ENCODE assay signal across 29 mouse cellular contexts in the genomic region with DNA sequence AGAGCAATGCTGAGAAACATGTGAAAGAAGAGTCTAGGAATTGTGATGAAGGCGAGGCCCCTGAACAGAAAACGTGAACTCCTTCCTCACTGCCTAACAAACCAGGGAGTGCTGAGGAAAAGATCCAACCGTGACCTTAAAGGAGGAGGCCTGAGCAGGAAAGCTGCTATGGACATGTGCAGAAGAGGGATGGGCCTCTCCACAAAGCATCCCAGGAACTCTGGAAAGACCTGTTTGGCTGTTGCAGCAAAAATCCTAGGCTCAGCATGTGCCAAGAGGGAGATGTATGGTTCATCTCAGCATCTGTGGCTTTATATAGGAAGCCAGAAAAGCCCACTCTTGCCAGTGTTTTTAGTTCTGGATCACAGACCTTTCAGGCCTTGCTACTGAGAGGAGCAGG. TPM values are rescaled to one million over a fixed set of nuclear protein-coding genes. Genes with fewer than 3 reads are reported as not detected.
DNase-seq lines count a peak whose midpoint lies in the region; ATAC-seq lines count a peak whose summit lies in the region.
"Had no signal": no experiment of that assay in that cellular context is flagged by ENCODE, and none has a peak within 500 bp of the region (broad histone marks: within the 10 kb centered on the region; RNA-seq: fewer than 3 reads in every experiment).

No protein-coding gene starts in this region.

- no peak overlapping the region for H3K4me2 ChIP-seq in embryonic facial prominence, embryonic 14.5 days (ENCODE audit: low read depth, low read length)
- peak overlapping the region; percentile 5; the same call in 1 of the 2 replicates for H3K4me2 ChIP-seq in heart, embryonic 16.5 days (ENCODE audit: low read depth, low read length)
- no peak overlapping the region for H3K4me2 ChIP-seq in intestine, embryonic 16.5 days (ENCODE audit: low read depth, low read length)
- H3K4me2 ChIP-seq: embryonic facial prominence, embryonic 12.5 days; hindbrain, embryonic 13.5 days; liver, embryonic 15.5 days; lung, embryonic 15.5 days; midbrain, embryonic 13.5 days had no signal

- no peak overlapping the region for H3K4me3 ChIP-seq in embryonic facial prominence, embryonic 14.5 days (ENCODE audit: low read depth, low read length)
- H3K4me3 ChIP-seq in embryonic facial prominence, embryonic 10.5 days = no peak overlapping the region
- H3K4me3 ChIP-seq in heart, embryonic 16.5 days (ENCODE audit: low read length) = no peak overlapping the region
- no peak overlapping the region for H3K4me3 ChIP-seq in intestine, embryonic 16.5 days (ENCODE audit: low read length)
- H3K4me3 ChIP-seq: embryonic facial prominence, embryonic 12.5 days; hindbrain, embryonic 13.5 days; layer of hippocampus, adult 2 months; liver, embryonic 15.5 days; lung, embryonic 15.5 days; megakaryocyte, embryonic 14.5 days; midbrain, embryonic 13.5 days had no signal

- ATAC-seq in embryonic facial prominence, embryonic 14.5 days (ENCODE audit: low read depth) = no peak
- no peak for ATAC-seq in heart, embryonic 16.5 days (replicated peaks; ENCODE audit: extremely low read depth, insufficient read depth, low FRiP score)
- ATAC-seq in intestine, embryonic 16.5 days = no peak
- ATAC-seq: forebrain, embryonic 14.5 days; midbrain, embryonic 13.5 days had no signal

- intact Hi-C loops in heart, postnatal 36 days (cut with DNase I) = no loop called here

- H3K36me3 ChIP-seq in embryonic facial prominence, embryonic 14.5 days (ENCODE audit: control insufficient read depth, insufficient read depth, low read length) = no peaks in the 10 kb centered on the region
- no peaks in the 10 kb centered on the region for H3K36me3 ChIP-seq in embryonic facial prominence, embryonic 10.5 days (replicated peaks)
- H3K36me3 ChIP-seq in heart, embryonic 16.5 days (ENCODE audit: control insufficient read depth, insufficient read depth) = no peaks in the 10 kb centered on the region
- H3K36me3 ChIP-seq in intestine, embryonic 16.5 days (ENCODE audit: control insufficient read depth, insufficient read depth, low read length) = no peaks in the 10 kb centered on the region
- H3K36me3 ChIP-seq: embryonic facial prominence, embryonic 12.5 days; hindbrain, embryonic 13.5 days; liver, embryonic 15.5 days; lung, embryonic 15.5 days; midbrain, embryonic 13.5 days had no signal

- no peaks in the 10 kb centered on the region for H3K9me3 ChIP-seq in embryonic facial prominence, embryonic 14.5 days (ENCODE audit: control insufficient read depth, low read length)
- H3K9me3 ChIP-seq in embryonic facial prominence, embryonic 10.5 days = no peaks in the 10 kb centered on the region
- no peaks in the 10 kb centered on the region for H3K9me3 ChIP-seq in heart, embryonic 16.5 days (replicated peaks; ENCODE audit: control insufficient read depth, low read length)
- no peaks in the 10 kb centered on the region for H3K9me3 ChIP-seq in intestine, embryonic 16.5 days (ENCODE audit: control insufficient read depth, low read length)
- H3K9me3 ChIP-seq: embryonic facial prominence, embryonic 12.5 days; hindbrain, embryonic 13.5 days; liver, embryonic 15.5 days; lung, embryonic 15.5 days; midbrain, embryonic 13.5 days had no signal

- no peak overlapping the region for H3K27ac ChIP-seq in embryonic facial prominence, embryonic 14.5 days (replicated peaks; ENCODE audit: low read depth, low read length)
- H3K27ac ChIP-seq in embryonic facial prominence, embryonic 10.5 days (replicated peaks) = no peak overlapping the region
- H3K27ac ChIP-seq in heart, embryonic 16.5 days (ENCODE audit: low read length) = peak overlapping the region; percentile 66
- 0 out of 2 replicates have a peak overlapping the region, but pooled peaks have one; percentile 34 for H3K27ac ChIP-seq in intestine, embryonic 16.5 days (ENCODE audit: low read length)
- H3K27ac ChIP-seq: embryonic facial prominence, embryonic 12.5 days; hindbrain, embryonic 13.5 days; layer of hippocampus, adult 2 months; liver, embryonic 15.5 days; lung, embryonic 15.5 days; midbrain, embryonic 13.5 days had no signal

- H3K9ac ChIP-seq in embryonic facial prominence, embryonic 14.5 days (ENCODE audit: low read depth, low read length) = no peak overlapping the region
- 0 out of 2 replicates have a peak overlapping the region, but pooled peaks have one; percentile 9 for H3K9ac ChIP-seq in heart, embryonic 16.5 days (ENCODE audit: low read length)
- H3K9ac ChIP-seq in intestine, embryonic 16.5 days (ENCODE audit: low read depth, low read length) = no peak overlapping the region; the same call in 1 of the 2 replicates
- H3K9ac ChIP-seq: embryonic facial prominence, embryonic 12.5 days; hindbrain, embryonic 13.5 days; liver, embryonic 15.5 days; lung, embryonic 15.5 days; midbrain, embryonic 13.5 days had no signal

- peaks cover 9% of the 10 kb centered on the region; the same call in 1 of the 2 replicates for H3K4me1 ChIP-seq in embryonic facial prominence, embryonic 14.5 days (ENCODE audit: control insufficient read depth, insufficient read depth, low read length)
- no peaks in the 10 kb centered on the region for H3K4me1 ChIP-seq in embryonic facial prominence, embryonic 10.5 days
- peaks cover 13% of the 10 kb centered on the region for H3K4me1 ChIP-seq in heart, embryonic 16.5 days (ENCODE audit: control insufficient read depth, insufficient read depth, low read length)
- H3K4me1 ChIP-seq in intestine, embryonic 16.5 days (ENCODE audit: control insufficient read depth, insufficient read depth, low read length) = peaks cover 3% of the 10 kb centered on the region; the same call in 1 of the 2 replicates
- H3K4me1 ChIP-seq: embryonic facial prominence, embryonic 12.5 days; hindbrain, embryonic 13.5 days; lung, embryonic 15.5 days; midbrain, embryonic 13.5 days had no signal

- 50% methylated on average over 3 of the region's 3 CpGs for WGBS in embryonic facial prominence, embryonic 14.5 days
- WGBS in embryonic facial prominence, embryonic 10.5 days = 71% methylated on average over 3 of the region's 3 CpGs
- WGBS in heart, embryonic 16.5 days = 29% methylated on average over 3 of the region's 3 CpGs
- 54% methylated on average over 3 of the region's 3 CpGs for WGBS in intestine, embryonic 16.5 days

- no peaks in the 10 kb centered on the region for H3K27me3 ChIP-seq in embryonic facial prominence, embryonic 14.5 days (replicated peaks; ENCODE audit: control insufficient read depth, insufficient read depth, low read length)
- H3K27me3 ChIP-seq in embryonic facial prominence, embryonic 10.5 days (replicated peaks; ENCODE audit: low read depth, poor library complexity, severe bottlenecking) = no peaks in the 10 kb centered on the region
- peaks cover 3% of the 10 kb centered on the region; the same call in 1 of the 2 replicates for H3K27me3 ChIP-seq in heart, embryonic 16.5 days (ENCODE audit: control insufficient read depth, insufficient read depth, low read length)
- H3K27me3 ChIP-seq in intestine, embryonic 16.5 days (replicated peaks; ENCODE audit: control insufficient read depth, insufficient read depth, low read length) = no peaks in the 10 kb centered on the region
- H3K27me3 ChIP-seq: embryonic facial prominence, embryonic 12.5 days; hindbrain, embryonic 13.5 days; liver, embryonic 15.5 days; lung, embryonic 15.5 days; midbrain, embryonic 13.5 days had no signal

- DNase-seq in embryonic facial prominence, embryonic 14.5 days (ENCODE audit: low spot score) = peak; percentile 50
- DNase-seq in embryonic facial prominence, embryonic 10.5 days (ENCODE audit: low spot score) = no peak
- no peak for DNase-seq in heart, postnatal 36 days
- no peak for DNase-seq in gastrocnemius, adult 8-10 months (ENCODE audit: low spot score in 2 of 2)
- DNase-seq in urinary bladder, postnatal 14 days (ENCODE audit: low spot score) = no peak
- DNase-seq: adrenal gland, postnatal 36 days; cerebellum, adult 18-20 months; cerebellum, postnatal 14 days; gastrocnemius, postnatal 14 days; heart, adult 18-20 months; kidney, adult 9 months; kidney, postnatal 14 days; liver; lung, postnatal 36 days had no signal

RNA-seq across cellular contexts. Expression of a gene that starts 11.2 kb away (rescaled TPM):
- 53.4 and 54.6 TPM in 2 replicates for polyA plus RNA-seq in embryonic facial prominence, embryonic 14.5 days (2014; fragmentation: Nextera tagmentation; extraction: Ambion mirVana)
- 38.7 and 39.9 TPM in 2 replicates for polyA plus RNA-seq in embryonic facial prominence, embryonic 10.5 days (2016; fragmentation: Nextera tagmentation; extraction: Ambion mirVana)
- polyA plus RNA-seq in heart, embryonic 16.5 days (2015; fragmentation: Nextera tagmentation; extraction: Ambion mirVana) = 40.2 and 54.6 TPM in 2 replicates
- 10 to 100 TPM; 41.3 to 44.8 TPM for total RNA-seq in heart, postnatal 36 days (2021)
- polyA plus RNA-seq in intestine, embryonic 16.5 days (2015; fragmentation: Nextera tagmentation; extraction: Ambion mirVana) = 34.2 and 41.1 TPM in 2 replicates
- total RNA-seq in gastrocnemius, adult 8-10 months (2022) = 10 to 100 TPM; 19.5 to 23.2 (median 22.1) TPM

RNA-seq across cellular contexts. Expression of a gene that starts 43.3 kb away (rescaled TPM):
- not detected in 2 replicates for polyA plus RNA-seq in embryonic facial prominence, embryonic 14.5 days (2014; fragmentation: Nextera tagmentation; extraction: Ambion mirVana)
- polyA plus RNA-seq in embryonic facial prominence, embryonic 10.5 days (2016; fragmentation: Nextera tagmentation; extraction: Ambion mirVana) = not detected in 2 replicates
- polyA plus RNA-seq in heart, embryonic 16.5 days (2015; fragmentation: Nextera tagmentation; extraction: Ambion mirVana) = not detected in 2 replicates
- not detected for total RNA-seq in heart, postnatal 36 days (2021)
- polyA plus RNA-seq in intestine, embryonic 16.5 days (2015; fragmentation: Nextera tagmentation; extraction: Ambion mirVana) = not detected in 2 replicates
- not detected for total RNA-seq in gastrocnemius, adult 8-10 months (2022)
- total RNA-seq: adrenal gland, postnatal 36 days; gastrocnemius, postnatal 14 days; heart, adult 18-20 months; heart, postnatal 25 days; layer of hippocampus, adult 2 months; layer of hippocampus, postnatal 25 days; left cerebral cortex, postnatal 14 days; monocyte, adult 5-6 weeks; neutrophil, adult 5-6 weeks had no signal
- polyA plus RNA-seq: embryonic facial prominence, embryonic 12.5 days; forebrain, embryonic 14.5 days; hindbrain, embryonic 13.5 days; liver, embryonic 15.5 days; lung, embryonic 15.5 days; midbrain, embryonic 13.5 days had no signal

RNA-seq across cellular contexts. Expression of a gene that starts 55.8 kb away (rescaled TPM):
- polyA plus RNA-seq in embryonic facial prominence, embryonic 14.5 days (2014; fragmentation: Nextera tagmentation; extraction: Ambion mirVana) = 6.7 and 7.6 TPM in 2 replicates
- polyA plus RNA-seq in embryonic facial prominence, embryonic 10.5 days (2016; fragmentation: Nextera tagmentation; extraction: Ambion mirVana) = 23.4 and 26.6 TPM in 2 replicates
- polyA plus RNA-seq in heart, embryonic 16.5 days (2015; fragmentation: Nextera tagmentation; extraction: Ambion mirVana) = 1.7 and 2.2 TPM in 2 replicates
- total RNA-seq in heart, postnatal 36 days (2021) = under 1 TPM; 0.16 to 0.64 TPM
- polyA plus RNA-seq in intestine, embryonic 16.5 days (2015; fragmentation: Nextera tagmentation; extraction: Ambion mirVana) = 5.5 and 8.0 TPM in 2 replicates
- under 1 TPM in 3 of 4 experiments, not detected in 1; 0.02 to 0.16 (median 0.15) TPM for total RNA-seq in gastrocnemius, adult 8-10 months (2022)
- total RNA-seq: monocyte, adult 5-6 weeks; neutrophil, adult 5-6 weeks had no signal

RNA-seq across cellular contexts. Expression of a gene that starts 57.2 kb away (rescaled TPM):
- 4.2 and 5.3 TPM in 2 replicates for polyA plus RNA-seq in embryonic facial prominence, embryonic 14.5 days (2014; fragmentation: Nextera tagmentation; extraction: Ambion mirVana)
- polyA plus RNA-seq in embryonic facial prominence, embryonic 10.5 days (2016; fragmentation: Nextera tagmentation; extraction: Ambion mirVana) = 3.8 and 5.5 TPM in 2 replicates
- 4.6 and 6.5 TPM in 2 replicates for polyA plus RNA-seq in heart, embryonic 16.5 days (2015; fragmentation: Nextera tagmentation; extraction: Ambion mirVana)
- total RNA-seq in heart, postnatal 36 days (2021) = 1 to 10 TPM; 2.9 to 3.1 TPM
- 12.0 and 14.0 TPM in 2 replicates for polyA plus RNA-seq in intestine, embryonic 16.5 days (2015; fragmentation: Nextera tagmentation; extraction: Ambion mirVana)
- 1 to 10 TPM; 1.3 to 2.8 (median 1.9) TPM for total RNA-seq in gastrocnemius, adult 8-10 months (2022)

Comparison
In these comparisons a context has a peak if more than half of its experiments do, and no peak if none do; other contexts are left out.
1. H3K27ac ChIP-seq: peak in heart, embryonic 16.5 days (single experiment) and intestine, embryonic 16.5 days (single experiment); none in embryonic facial prominence, embryonic 14.5 days (single experiment) and embryonic facial prominence, embryonic 10.5 days (single experiment).